Mouse (Mus musculus): ENCODE data around the gene Unc5c.

GRCm38 (mm10) chr3:141778411-141778919 is 313.4 kb downstream of the Unc5c start:
- no peak for TF ChIP-seq GATA1 (IDR thresholded peaks at IDR 0.05; ENCODE audit: low read length)
- no peak for TF ChIP-seq TAL1 (IDR thresholded peaks at IDR 0.05; ENCODE audit: low read length)
